Mouse (Mus musculus) embryo, embryonic 11 days (tissue): Measurements from ENCODE around the gene Stfa2l1.
"Not testable (repeated sequence)": the region's sequence is repeated elsewhere in the genome, so short reads cannot be mapped to it uniquely, and the experiment has no call there.

Experiments
- DNase-seq: peaks from one replicate; pipeline ENCODE4 v3.0.0-alpha.2; 2015

The Stfa2l1 gene

GRCm38 (mm10) chr16:36156402-36156975, at the start of gene Stfa2l1:
TSS of gene Stfa2l1 (plus strand) at chr16:36156811.
- DNase-seq, result no peak

GRCm38 (mm10) chr16:36111486-36111885, 45.1 kb upstream of the Stfa2l1 start:
- DNase-seq, result not testable (repeated sequence)

GRCm38 (mm10) chr16:36115751-36116150, 40.9 kb upstream of the Stfa2l1 start:
- DNase-seq, result not testable (repeated sequence)

DNA sequence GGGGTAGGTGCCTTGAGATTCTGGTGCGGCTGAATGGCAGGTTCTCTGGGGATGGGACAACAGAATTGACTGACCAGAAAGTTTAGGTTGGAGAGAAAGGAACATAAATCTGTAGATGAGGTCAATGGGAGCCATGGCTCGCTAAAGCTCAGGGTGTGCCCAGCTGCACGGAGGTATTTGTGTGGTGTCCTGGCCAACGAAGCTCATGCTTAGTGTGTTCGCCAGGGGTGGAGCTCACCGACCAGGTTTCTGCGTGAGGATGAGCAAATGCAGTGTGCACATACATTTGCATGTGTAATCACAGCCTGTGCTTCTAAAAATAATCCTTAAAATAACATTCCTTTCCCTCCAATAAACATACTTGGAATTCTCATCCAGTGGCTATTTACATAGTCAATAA, 28.5 kb upstream of the Stfa2l1 start:
- DNase-seq, result no peak

DNA sequence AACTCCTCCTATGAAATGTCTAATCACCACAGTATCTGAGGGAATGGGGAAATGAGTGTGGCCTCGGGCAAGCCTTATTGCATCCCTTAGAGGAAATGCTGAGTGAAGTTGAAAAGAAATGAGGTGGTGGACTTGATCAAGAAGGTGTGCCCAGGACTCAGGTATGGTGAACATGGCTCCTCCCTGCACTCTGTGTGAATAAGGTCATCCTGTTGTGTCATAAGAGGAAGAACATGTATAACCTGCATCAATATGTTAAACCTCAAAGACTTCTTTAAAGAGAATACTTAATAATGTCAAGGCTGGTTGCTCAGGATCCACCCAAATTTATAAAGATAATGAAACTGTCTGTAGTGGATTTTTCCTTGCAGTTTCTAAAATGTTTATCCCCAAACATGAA, 25.5 kb upstream of the Stfa2l1 start, which contains the start of gene Csta1:
Csta1 (minus strand) TSS at position 101 of the 400 bp plus-strand sequence.
- DNase-seq, result no peak

GRCm38 (mm10) chr16:36138201-36138600, 18.4 kb upstream of the Stfa2l1 start:
- DNase-seq, result no peak

DNA sequence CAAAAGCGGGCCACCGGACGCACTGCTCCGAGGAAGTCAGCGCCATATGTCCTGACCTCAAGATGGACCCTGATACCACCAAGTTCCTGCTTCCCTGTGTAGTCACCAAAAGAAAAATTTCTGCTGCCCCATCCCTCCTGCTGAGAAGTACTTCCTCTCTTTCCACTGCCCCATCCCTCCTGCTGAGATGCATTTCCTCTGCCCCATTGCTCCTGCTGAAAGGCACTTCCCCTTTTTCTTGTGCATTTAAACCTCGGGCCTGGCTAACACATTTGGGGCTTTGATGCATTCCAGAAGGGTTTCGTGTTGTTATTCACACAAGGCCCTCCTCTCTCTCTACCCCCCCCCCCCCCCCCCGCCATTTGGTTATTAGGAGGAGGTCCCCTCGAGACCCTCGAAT, 11.2 kb downstream of the Stfa2l1 start:
- DNase-seq, result not testable (repeated sequence)

- no peak for DNase-seq
These were observed 19.5 kb downstream of the Stfa2l1 start for GRCm38 (mm10) chr16:36176108-36176507.

DNA sequence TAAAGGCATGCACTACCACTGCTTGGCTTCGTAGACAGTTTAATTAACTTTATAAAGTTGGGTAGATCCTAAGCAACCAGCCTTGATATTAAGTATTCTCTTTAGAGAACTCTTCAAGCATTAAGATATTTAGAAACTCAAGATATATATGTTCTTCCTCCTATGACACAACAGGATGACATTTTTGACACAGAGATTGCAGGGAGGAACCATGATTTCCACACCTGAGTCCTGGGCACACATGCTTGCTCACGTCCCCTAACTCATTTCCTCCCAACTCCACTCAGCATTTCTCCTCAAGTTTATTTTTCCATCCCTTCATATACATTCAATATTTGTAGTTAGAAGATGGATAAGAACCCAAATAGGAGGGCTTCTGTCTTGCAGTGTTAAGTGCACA, 23.3 kb downstream of the Stfa2l1 start:
- no peak for DNase-seq

DNA sequence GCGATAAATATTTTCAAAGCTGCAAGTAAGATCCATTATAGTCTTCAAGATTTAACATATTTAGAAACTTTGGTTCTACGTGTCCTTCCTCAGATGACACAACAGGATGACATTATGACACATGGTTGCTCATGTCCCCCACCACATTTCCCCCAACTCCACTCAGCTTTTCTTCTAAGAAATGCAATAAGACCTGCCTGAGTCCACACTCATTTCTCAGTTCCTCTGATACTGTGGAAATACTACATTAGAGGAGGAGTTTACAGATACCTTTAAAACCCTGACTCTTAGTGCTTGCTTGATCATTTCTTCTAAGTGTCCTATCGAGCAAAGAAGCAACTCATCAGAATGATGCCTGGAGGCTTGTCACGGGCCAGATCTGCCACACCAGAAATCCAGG, 27.3 kb downstream of the Stfa2l1 start, which contains the start of gene Gm5483:
Gm5483 (plus strand) TSS at position 301 of the 400 bp plus-strand sequence.
- DNase-seq, result not testable (repeated sequence)

DNA sequence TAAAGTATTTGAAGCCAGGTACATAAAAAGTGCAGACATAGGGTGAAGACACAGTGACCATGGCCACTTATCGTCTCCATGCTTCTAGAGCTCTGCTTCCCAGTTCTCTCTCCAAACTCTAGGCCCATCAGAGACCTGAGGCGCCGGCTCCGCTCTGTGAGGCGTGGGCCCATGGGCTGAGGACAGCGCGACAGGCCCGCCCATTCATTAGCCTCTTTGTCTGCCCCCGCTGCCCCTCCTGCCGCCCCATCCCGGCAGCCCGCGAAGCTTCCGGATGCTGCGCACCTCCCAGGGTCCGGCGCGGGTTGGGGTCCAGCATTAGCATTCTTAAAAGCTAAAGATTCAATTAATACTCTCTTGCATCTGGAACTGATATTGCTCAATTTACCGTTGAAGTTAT, 42.6 kb downstream of the Stfa2l1 start:
- DNase-seq, result peak; percentile 14

DNA sequence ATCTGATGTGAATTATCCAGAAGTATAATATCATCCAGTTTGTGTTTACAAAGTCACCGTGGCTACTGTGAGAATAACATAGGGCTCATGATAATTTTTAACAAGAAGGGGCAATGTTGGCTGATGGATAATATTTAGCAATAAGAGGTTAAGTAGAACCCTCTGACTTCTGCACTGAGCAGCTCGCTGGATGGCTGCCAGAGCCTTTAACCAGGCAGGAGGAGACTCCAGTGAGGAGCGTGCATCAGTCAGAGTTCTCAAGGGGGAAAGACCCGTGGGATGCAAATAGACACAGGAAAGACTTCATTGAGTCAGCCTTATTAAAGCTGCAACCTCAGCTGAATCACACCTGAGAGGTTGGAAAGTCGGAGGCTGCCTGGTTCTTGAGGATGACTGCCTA, 47.2 kb downstream of the Stfa2l1 start:
- DNase-seq, result no peak

GRCm38 (mm10) chr16:36205684-36206083, 49.1 kb downstream of the Stfa2l1 start:
- not testable (repeated sequence) for DNase-seq

DNA sequence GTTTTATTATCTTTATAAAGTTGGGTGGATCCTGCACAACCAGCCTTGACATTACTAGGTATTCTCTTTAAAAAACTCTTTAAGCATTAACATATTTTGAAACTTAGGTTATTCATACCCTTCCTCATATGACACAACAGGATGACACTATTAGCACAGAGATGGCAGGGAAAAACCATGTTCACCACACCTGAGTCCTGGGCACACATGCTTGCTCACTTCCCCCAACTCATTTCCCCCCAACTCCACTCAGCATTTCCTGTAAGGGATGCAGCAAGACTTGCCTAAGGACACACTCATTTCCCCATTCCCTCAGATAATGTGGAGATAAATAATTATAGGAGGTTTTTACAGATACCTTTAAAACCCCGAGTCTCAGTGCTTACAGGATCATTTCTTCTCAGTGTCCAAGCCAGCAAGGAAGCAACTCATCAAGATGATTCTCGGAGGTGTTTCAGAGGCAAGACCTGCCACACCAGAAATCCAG, 53.4 kb downstream of the Stfa2l1 start, which contains the start of gene Gm5416:
Gm5416 (plus strand) TSS at position 437 of the 487 bp plus-strand sequence.
- no peak for DNase-seq
